ENCODE assay signal across 26 mouse cellular contexts in genomic region chr5:93264136-93264700, GRCm38 (mm10). TPM values are rescaled to one million over a fixed set of nuclear protein-coding genes. Genes with fewer than 3 reads are reported as not detected.
A peak's percentile ranks its signal among the peaks of the same experiment; 100 is the strongest.
DNase-seq lines count a peak whose midpoint lies in the region; ATAC-seq and TF ChIP-seq lines count a peak whose summit lies in the region.
"Had no signal": no experiment of that assay in that cellular context is flagged by ENCODE, and none has a peak within 500 bp of the region (broad histone marks: within the 10 kb centered on the region; RNA-seq: fewer than 3 reads in every experiment).

No protein-coding gene starts in this region.

- H3K4me2 ChIP-seq in myocyte (ENCODE audit: low read depth): peak overlapping the region; percentile 21
- H3K4me2 ChIP-seq in midbrain, embryonic 13.5 days (replicated peaks): no peak overlapping the region
- H3K4me2 ChIP-seq: forebrain, embryonic 13.5 days; heart, embryonic 15.5 days; hindbrain, embryonic 13.5 days; midbrain, embryonic 11.5 days had no signal

- no peaks in the 10 kb centered on the region for H3K36me3 ChIP-seq in myocyte (ENCODE audit: control insufficient read depth, insufficient read depth)
- no peaks in the 10 kb centered on the region for H3K36me3 ChIP-seq in midbrain, embryonic 13.5 days
- H3K36me3 ChIP-seq: heart, embryonic 10.5 days; heart, embryonic 15.5 days; hindbrain, embryonic 13.5 days had no signal

- no peak for TF ChIP-seq POLR2A in myocyte (IDR thresholded peaks at IDR 0.05; ENCODE audit: insufficient read length, low read depth)

- H3K4me3 ChIP-seq in myocyte: no peak overlapping the region
- no peak overlapping the region for H3K4me3 ChIP-seq in midbrain, embryonic 13.5 days (replicated peaks)
- H3K4me3 ChIP-seq: forebrain, embryonic 13.5 days; heart, embryonic 10.5 days; heart, embryonic 15.5 days; hindbrain, embryonic 13.5 days had no signal

- 72% methylated on average over 1 of the region's 1 CpGs for WGBS in midbrain, embryonic 13.5 days

- peaks cover 12% of the 10 kb centered on the region for H3K4me1 ChIP-seq in midbrain, embryonic 13.5 days (replicated peaks)

- H3K9ac ChIP-seq in midbrain, embryonic 13.5 days (replicated peaks): no peak overlapping the region
- H3K9ac ChIP-seq: forebrain, embryonic 13.5 days; heart, embryonic 15.5 days; hindbrain, embryonic 13.5 days had no signal

- no peaks in the 10 kb centered on the region for H3K27me3 ChIP-seq in myocyte (ENCODE audit: control insufficient read depth, insufficient read depth, insufficient read length)
- no peaks in the 10 kb centered on the region for H3K27me3 ChIP-seq in midbrain, embryonic 13.5 days
- H3K27me3 ChIP-seq: forebrain, embryonic 13.5 days; heart, embryonic 15.5 days; hindbrain, embryonic 13.5 days had no signal

- peaks cover 13% of the 10 kb centered on the region for H3K79me2 ChIP-seq in myocyte (ENCODE audit: control insufficient read depth, insufficient read depth)

- H3ac ChIP-seq in myocyte (ENCODE audit: control insufficient read depth, insufficient read length): no peak overlapping the region

- no peak for ATAC-seq in midbrain, embryonic 13.5 days
- ATAC-seq: forebrain, embryonic 13.5 days; intestine, postnatal 0 days had no signal

- no peaks in the 10 kb centered on the region for H3K9me3 ChIP-seq in midbrain, embryonic 13.5 days
- H3K9me3 ChIP-seq: forebrain, embryonic 13.5 days; heart, embryonic 10.5 days; heart, embryonic 15.5 days; hindbrain, embryonic 13.5 days had no signal

- intact Hi-C loops in heart, postnatal 14 days (cut with DNase I): loop anchor here (10.0 kb wide), 1 partner anchor 259 kb away; no protein-coding TSS in a partner anchor

- H3K27ac ChIP-seq in midbrain, embryonic 13.5 days: no peak overlapping the region
- H3K27ac ChIP-seq: forebrain, embryonic 13.5 days; heart, embryonic 10.5 days; hindbrain, embryonic 13.5 days; stomach, postnatal 0 days had no signal

- DNase-seq in heart, adult 11 months: peak; percentile 71
- DNase-seq in heart, postnatal 14 days: no peak
- peak; percentile 4 to 5 for DNase-seq in B cell, adult 2 months
- DNase-seq in induced T-regulatory cell, adult 2 months (ENCODE audit: low read depth): peak; percentile 57
- no peak for DNase-seq in cerebellum, adult 11-12 months
- no peak for DNase-seq in layer of hippocampus, adult 8-10 months (ENCODE audit: low spot score in 2 of 2)
- DNase-seq: adrenal gland, postnatal 36 days; cerebellum, adult 9-10 months; cerebellum, postnatal 36 days; gastrocnemius, postnatal 14 days; heart, postnatal 36 days; kidney, adult 9 months; kidney, postnatal 14 days; left cerebral cortex, postnatal 4 days; lung, postnatal 4 days; thymus, adult 18-20 months had no signal

TF ChIP-seq in myocyte, 11 proteins besides CTCF, POLR2A, EP300 and RAD21:
- TF ChIP-seq MYOG (IDR thresholded peaks at IDR 0.05; ENCODE audit: control insufficient read depth in 1 of 3, insufficient read depth in 1 of 3, insufficient read length in 2 of 3, low read depth in 2 of 3) (no peak), TCF12 (IDR thresholded peaks at IDR 0.05; ENCODE audit: insufficient read depth, poor library complexity, severe bottlenecking) (no peak), REST (IDR thresholded peaks at IDR 0.05; ENCODE audit: insufficient read depth, insufficient read length) (no peak), MAX (IDR thresholded peaks at IDR 0.05; ENCODE audit: low read depth) (no peak), MYOD1 (IDR thresholded peaks at IDR 0.05; ENCODE audit: control insufficient read depth in 1 of 3, insufficient read length in 2 of 3, low read depth in 2 of 3) (no peak), USF1 (IDR thresholded peaks at IDR 0.05; ENCODE audit: low read depth) (no peak), SRF (IDR thresholded peaks at IDR 0.05; ENCODE audit: control insufficient read depth, insufficient read length, low read depth) (no peak), POLR2AphosphoS2 (IDR thresholded peaks at IDR 0.05; ENCODE audit: insufficient read length, low read depth) (no peak), CEBPB (IDR thresholded peaks at IDR 0.05; ENCODE audit: insufficient read depth, poor library complexity, severe bottlenecking) (no peak), TCF3 (IDR thresholded peaks at IDR 0.05; ENCODE audit: insufficient read length, low read depth) (no peak)
TF ChIP-seq in myocyte: peak in this region for 0.

RNA-seq across cellular contexts. Expression of gene Ccng2, which starts 2.8 kb away (rescaled TPM):
- 10 to 100 TPM; 19.4 to 22.2 TPM for total RNA-seq in heart, postnatal 14 days (2021)
- 22.9 TPM for polyA plus RNA-seq in myocyte (2012; fragmentation: generic; extraction: Trizol)
- polyA plus RNA-seq in midbrain, embryonic 13.5 days (2015; fragmentation: Nextera tagmentation; extraction: Ambion mirVana): 116 and 126 TPM in 2 replicates
- 10 to 100 TPM; 38.9 to 50.8 (median 45.3) TPM for total RNA-seq in layer of hippocampus, adult 8-10 months (2022)

RNA-seq across cellular contexts. Expression of gene 2010109A12Rik, which starts 57.9 kb away (rescaled TPM):
- total RNA-seq in heart, postnatal 14 days (2021): under 1 TPM; 0.53 to 0.93 TPM
- polyA plus RNA-seq in myocyte (2012; fragmentation: generic; extraction: Trizol): not detected
- polyA plus RNA-seq in midbrain, embryonic 13.5 days (2015; fragmentation: Nextera tagmentation; extraction: Ambion mirVana): 2.4 and 3.5 TPM in 2 replicates
- total RNA-seq in layer of hippocampus, adult 8-10 months (2022): 1 to 10 TPM; 1.1 to 1.3 (median 1.1) TPM
- total RNA-seq: midbrain, postnatal 0 days had no signal

RNA-seq across cellular contexts. Expression of gene Ccni, which starts 57.9 kb away (rescaled TPM):
- total RNA-seq in heart, postnatal 14 days (2021): 100 to 1,000 TPM; 223 to 231 TPM
- 132 TPM for polyA plus RNA-seq in myocyte (2012; fragmentation: generic; extraction: Trizol)
- 143 and 152 TPM in 2 replicates for polyA plus RNA-seq in midbrain, embryonic 13.5 days (2015; fragmentation: Nextera tagmentation; extraction: Ambion mirVana)
- total RNA-seq in layer of hippocampus, adult 8-10 months (2022): 100 to 1,000 TPM; 245 to 256 (median 250) TPM

Comparison
In these comparisons a context has a peak if more than half of its experiments do, and no peak if none do; other contexts are left out.
1. DNase-seq: peak in heart, adult 11 months (single experiment), B cell, adult 2 months (2 of 2) and induced T-regulatory cell, adult 2 months (single experiment); none in heart, postnatal 14 days (0 of 2), cerebellum, adult 11-12 months (single experiment) and layer of hippocampus, adult 8-10 months (0 of 2).